Mouse (Mus musculus) adrenal gland, adult 8-10 months (tissue): ENCODE data around the gene Dgat2. TPM values are rescaled to one million over a fixed set of nuclear protein-coding genes. Genes with fewer than 3 reads are reported as not detected.
A peak's percentile ranks its signal among the peaks of the same experiment; 100 is the strongest.

ENCODE experiments used
- DNase-seq: peaks from one replicate; pipeline ENCODE4 v3.0.0; 2022
- total RNA-seq, 4 experiments: library from RNA; stranded (reverse); gene quantifications; 2 replicates each; pipeline ENCODE4 v1.2.4; 2022

Gene Dgat2
- total RNA-seq, result 100 to 1,000 TPM; 138 to 436 (median 316) TPM

DNA sequence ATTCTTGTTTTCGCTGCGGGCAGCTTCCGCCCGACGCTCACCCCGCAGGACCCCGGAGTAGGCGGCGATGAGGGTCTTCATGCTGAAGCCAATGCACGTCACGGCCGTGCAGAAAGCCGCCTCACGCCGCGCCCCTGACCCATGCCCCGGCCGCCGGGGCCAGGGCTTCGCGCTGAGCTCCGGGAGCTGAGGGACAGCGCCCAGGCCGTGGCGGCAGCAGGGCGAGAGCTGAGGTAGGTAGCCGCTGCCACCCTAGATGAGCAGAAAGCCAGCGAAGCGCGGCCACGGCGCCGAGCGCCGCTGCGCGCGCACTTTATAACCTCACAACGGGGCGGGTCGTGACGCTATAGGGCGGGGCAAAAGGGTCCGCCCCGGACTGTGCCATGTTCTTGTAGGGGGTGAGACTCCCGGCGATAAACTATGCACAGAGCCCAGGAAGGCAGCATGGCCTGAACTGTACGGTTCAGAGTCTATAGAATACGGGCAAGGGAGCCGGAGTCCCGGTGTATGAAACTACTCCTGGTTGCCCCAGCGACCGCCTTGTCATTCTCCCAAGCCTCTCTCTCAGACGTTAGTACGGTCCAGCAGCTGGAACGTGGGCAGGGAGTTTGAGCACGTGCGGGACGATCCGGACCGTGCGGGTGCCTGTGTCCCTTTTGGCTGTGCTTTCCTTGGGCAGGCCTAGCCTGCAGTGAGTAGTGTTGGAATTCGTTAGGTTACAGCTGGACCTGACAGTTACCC is at the start of gene Dgat2:
Gene Dgat2, minus strand, starts transcription at position 288 of the 741 bp plus-strand sequence.
- DNase-seq, result peak; percentile 90

GRCm38 (mm10) chr7:99230061-99230747 is 47.7 kb upstream of the Dgat2 start:
- no peak for DNase-seq

DNA sequence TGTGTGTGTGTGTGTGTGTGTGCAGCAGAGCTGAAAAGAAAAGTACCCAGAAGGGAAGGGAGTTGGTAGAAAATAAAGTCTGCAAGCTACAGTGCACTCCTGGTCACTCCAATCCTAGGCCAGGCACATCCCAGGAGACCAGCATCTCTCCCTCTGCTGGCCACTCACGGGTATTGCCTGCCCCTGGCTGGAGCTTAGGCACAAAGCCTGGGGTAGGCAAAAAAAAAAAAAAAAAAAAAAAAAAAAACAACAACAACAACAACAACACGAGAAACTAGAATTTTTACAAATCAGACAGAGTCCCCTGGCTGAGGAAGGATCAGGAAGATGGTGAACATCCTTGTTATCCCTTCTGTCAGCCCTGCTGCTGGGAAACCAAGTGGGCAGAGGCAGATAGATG is 46.9 kb upstream of the Dgat2 start:
- DNase-seq, result no peak

DNA sequence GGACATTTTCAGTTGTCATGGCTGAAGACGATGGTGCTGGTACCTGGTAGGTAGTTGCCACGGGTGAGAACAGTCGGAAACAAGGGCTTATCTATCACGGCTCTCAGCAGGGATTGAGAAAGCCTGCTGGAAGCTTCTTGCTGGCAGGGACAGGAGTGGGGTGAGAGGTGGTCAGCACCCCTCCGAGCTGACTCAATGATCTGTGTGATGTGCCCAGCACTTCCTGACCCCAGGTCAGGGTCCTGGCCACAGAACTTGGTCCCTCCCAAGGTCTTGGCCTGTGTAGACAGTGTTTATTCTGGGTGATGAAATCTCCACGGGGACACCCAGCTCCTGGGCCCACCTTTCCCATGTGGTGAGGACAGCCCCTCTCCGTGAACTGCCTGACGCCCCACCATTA is 46.3 kb upstream of the Dgat2 start:
- DNase-seq, result no peak

- no peak for DNase-seq
Observed at GRCm38 (mm10) chr7:99227267-99227666, 44.7 kb upstream of the Dgat2 start.

- DNase-seq, result no peak
Observed at GRCm38 (mm10) chr7:99226662-99227061, 44.1 kb upstream of the Dgat2 start.

DNA sequence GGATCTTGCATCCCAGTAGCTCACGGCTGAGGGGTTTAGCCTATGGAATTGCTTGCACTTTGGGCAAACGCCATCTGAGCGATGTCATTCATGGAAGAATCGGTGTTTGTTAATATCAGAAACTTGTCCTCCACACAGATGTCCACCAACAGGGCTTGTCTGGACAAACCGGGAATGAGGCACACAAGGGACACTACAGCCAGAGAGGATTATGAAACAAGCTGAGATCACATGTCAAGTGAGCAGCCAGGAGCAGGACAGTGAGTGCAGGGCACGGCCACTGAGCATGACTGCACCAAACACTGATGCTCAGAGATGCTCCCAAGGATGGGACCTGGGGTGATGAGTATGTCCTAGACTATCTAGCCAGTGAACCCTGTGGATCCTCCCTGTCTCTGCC is 42.9 kb upstream of the Dgat2 start:
- no peak for DNase-seq

DNA sequence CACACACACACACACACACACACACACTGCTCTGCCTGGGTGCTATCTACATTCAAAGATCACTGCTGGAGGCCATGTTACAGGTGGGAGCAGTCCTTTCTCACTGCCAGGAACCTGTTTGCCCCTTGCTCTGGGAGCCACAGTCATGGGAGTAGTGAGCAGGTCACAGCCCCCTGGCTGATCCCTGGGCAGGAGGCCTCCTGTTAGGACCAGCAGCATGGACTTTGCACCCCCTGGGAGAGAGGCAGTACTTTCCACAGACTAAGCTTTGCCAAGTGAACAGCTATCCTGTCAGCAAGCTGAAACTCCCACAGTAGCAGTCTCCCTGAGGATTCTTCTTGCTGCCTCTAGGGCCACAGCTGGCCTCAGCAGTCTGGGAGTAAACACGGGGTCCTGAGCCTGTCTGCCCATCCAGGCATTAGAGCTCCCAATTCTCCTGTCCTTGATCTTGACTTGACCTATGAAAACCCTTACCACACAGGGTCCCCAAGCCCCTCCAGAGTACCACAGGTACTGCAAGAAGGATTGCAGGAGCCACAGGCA is 42.2 kb upstream of the Dgat2 start:
- DNase-seq, result no peak

- no peak for DNase-seq
Observed at GRCm38 (mm10) chr7:99224225-99224624, 41.7 kb upstream of the Dgat2 start.

DNA sequence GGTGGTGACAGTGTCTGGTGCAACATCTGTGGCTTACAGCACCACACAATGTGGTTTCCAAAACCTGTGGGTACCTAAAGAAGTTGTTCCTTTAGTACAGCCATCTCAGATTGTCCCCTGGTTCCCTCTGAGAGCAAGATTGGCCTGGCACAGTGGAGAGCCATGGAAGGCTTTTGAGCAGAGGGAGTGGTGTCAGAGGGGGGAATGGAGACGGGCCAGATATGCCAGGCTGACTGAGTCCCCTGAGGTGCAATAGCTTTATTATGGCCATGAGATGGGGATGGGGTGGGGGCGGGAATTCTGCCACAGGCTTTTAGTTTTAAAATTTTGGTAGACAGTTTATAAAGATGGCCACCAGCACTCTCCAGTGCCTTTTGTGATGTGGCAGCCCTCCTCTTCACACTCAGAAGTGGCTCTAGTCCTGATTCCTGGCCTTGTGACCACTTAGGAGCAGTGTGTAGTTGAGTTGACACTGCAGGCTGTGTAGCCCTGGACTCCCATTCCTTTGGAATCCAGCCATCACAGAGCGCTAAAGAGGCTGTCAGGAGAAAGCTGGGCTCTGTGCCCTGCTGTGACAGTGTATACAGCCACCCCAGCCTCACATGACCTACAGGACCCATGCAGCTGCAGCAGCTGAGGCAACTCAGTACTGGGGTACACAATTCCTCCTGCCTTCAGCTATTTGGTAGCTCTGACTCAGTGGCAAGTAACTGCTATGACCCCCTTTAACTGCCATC is 35.0 kb upstream of the Dgat2 start:
- no peak for DNase-seq

DNA sequence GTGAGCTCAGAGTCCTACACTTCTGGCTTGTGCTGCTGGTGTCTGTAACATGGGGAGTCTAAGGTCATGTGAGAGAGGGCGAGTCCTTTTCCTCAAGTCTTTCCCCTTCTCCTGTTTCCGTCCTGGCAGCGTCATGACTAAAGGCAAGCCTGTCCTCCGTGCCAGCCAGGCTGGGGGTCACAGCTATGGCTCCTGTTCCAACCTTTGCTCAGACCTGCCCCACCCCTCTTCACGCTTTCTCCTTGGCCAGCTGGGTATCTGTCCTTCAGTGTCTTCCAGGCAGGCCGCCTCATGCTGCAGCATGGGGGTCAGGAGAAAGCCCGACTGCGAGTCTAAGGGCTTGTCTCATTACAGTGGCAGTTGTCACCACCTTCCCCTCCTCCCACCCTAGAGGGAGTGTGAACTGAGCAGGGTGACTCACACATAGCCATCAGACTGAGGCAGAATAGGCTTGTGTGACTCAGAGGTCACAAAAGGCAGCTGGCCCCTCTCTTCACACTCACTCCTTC is 32.9 kb upstream of the Dgat2 start:
- DNase-seq, result peak; percentile 65

DNA sequence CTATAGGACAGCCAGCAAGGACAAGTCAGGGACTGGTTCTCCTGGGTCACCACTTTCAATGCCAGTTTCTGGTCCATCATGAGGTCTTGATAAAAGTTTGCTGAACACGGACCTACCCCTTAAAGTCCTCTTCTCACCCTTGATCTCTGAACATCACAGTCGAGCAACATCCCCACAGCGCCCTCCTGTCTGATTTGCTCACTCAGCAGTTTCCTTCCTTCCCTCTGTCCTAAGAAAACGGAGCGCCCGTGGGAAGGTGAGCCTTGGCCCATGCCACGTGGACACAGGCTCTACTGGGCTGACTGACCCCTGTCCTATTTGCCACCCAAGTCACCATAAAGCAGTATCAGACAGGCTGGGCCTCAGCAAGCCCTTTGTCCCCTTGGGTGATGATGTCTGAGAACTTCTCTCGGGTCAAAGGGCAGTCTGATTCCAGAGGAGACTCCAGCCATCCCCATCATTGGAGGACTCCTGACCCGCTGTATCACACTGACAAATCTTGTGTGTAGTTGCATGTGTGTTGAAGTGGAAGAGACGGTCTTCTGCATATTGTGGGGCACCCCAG is 32.2 kb upstream of the Dgat2 start:
- DNase-seq, result no peak

GRCm38 (mm10) chr7:99213686-99214085 is 31.2 kb upstream of the Dgat2 start:
- no peak for DNase-seq

- DNase-seq, result no peak
Observed at GRCm38 (mm10) chr7:99213056-99213455, 30.5 kb upstream of the Dgat2 start.

DNA sequence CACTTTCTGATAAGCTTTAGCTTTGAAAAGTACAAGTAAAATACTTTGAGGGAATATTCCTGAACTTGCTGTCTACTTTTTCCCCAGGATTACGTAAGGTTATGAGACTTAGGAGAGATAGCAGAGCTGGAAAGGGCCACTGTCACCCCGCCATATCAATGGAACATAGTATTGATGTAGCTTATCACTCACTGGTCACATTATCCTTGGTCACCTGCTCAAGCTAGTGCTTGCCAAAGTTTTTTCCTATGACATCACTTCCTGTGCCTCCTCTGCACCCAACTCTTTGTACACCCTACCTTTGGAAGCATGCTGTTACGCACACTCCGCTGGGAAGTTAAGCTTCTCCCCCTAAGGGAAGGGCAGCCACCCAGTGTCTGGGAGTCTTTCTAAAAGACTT is 26.2 kb upstream of the Dgat2 start:
- no peak for DNase-seq

DNA sequence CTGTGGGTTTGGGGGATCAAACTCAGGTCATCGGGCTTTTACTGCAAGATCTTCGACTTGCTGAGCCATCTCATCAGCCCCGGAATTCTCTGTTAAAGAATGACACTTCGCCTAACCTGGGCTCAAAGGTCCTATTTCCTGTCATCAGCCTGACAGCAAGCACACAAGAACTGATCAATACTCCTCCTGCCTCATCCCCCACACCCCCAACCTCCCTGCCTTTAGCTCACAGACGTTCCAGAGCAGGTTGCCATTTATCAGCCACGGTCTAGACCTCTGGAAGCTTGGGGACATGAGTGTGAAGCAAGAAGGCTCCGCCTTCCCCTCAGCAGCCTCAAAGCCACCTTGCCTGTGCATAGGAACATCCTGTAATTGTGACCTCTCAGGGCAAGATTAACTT is 23.8 kb upstream of the Dgat2 start:
- DNase-seq, result no peak

GRCm38 (mm10) chr7:99202163-99202562 is 19.6 kb upstream of the Dgat2 start:
- no peak for DNase-seq

- no peak for DNase-seq
Observed at GRCm38 (mm10) chr7:99200290-99200689, 17.8 kb upstream of the Dgat2 start.

DNA sequence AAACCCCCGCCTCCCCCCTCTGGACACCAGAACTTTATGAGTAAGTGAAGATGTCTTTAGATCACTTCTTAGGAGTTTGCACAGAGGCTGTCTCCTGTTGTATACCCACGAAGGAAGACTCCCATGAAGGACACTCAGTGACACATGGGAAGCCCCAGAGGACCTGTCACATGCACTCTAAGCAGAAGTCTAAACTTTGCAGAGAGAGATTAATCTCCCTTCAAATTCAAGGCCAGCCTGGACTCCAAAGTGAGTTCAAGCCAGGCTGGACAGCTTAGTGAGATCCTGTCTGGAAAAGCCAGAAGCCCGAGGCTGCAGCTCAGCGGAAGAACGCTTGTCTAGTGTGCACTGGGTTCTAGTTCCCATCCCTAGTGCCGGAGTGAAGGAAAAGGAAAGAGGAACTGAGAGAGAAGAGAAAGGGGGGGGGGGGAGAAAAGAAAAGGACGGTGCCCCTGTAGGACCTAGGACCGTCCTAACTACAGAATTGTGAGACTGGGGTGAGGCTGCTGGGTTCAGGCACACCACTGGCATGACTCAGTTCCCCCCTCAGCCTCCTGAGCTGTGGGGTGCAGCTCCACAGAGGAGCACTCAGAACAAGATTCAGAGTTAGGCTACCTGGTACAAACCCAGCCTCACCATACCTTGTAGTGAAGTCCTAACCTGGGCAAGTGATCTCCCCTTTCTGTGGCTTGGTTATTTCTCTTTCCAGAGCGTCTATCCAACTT is 17.1 kb upstream of the Dgat2 start:
- peak; percentile 68 for DNase-seq

DNA sequence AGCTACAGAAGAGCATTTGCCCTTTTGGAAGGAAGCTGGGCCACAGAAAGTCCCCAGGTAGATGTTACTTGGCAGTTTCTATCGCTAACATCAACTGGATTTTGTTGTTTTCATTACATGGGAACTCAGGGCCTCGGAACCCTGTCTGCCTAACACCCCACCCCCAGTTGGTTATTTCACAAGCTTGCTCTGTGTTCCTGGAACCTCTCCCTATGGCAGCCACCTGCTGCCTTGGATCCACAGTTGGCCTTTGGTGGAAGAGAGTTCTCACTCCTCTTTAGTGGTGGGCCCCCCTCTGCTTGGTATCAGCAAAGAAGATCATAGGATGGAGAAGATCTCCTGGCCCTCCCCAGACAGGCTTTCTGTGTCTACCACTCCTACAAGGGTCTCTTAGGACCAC is 16.3 kb upstream of the Dgat2 start:
- DNase-seq, result no peak

DNA sequence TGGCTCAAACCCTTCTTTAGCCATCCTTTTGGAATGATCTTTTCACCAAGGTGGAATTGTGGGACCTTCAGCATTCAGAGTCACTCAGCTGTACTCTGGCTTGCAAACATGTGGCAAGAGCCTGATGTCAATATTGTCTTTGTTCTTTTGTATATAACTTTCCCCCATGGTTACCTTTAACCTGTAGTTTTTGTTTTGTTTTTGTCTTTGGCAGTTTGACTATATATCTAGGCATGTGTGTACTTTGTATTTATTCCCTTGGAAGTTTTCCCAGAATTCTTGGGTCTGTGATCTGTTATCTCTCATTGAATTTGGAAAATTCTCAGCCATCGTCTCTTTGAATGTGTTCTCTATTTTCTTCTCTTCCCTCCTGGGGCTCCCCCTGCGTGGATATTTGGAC is 12.0 kb upstream of the Dgat2 start:
- no peak for DNase-seq

DNA sequence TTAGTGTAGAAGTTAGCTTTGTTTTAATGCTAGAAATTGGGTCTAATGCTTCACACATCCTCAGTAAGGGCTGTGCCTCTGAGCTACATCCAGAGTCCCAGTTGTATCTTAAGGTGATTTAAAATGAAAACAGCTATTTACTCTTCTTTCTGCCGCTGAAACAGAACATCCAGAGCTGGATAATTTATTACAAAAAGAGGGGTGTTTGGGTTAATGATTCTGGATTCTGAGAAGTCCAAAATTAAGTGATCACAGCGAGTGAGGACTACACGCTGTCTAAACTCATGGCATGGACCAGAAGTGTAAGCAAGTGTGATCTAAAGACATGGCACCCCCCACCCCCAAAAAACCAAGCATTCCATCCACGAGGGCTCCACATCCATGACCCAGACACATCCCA is 11.4 kb upstream of the Dgat2 start:
- no peak for DNase-seq
